Mouse (Mus musculus) right cerebral cortex, postnatal 14 days (tissue): ENCODE results near the gene Uchl1.
A peak's percentile ranks its signal among the peaks of the same experiment; 100 is the strongest.

Experiments used
- DNase-seq: peaks from one replicate; pipeline ENCODE4 v3.0.0; 2022

The Uchl1 gene

GRCm38 (mm10) chr5:66710445-66711019 lies 34.6 kb downstream of the Uchl1 start:
- no peak for DNase-seq

- no peak for DNase-seq
These were observed 36.9 kb downstream of the Uchl1 start for GRCm38 (mm10) chr5:66712801-66713200.

GRCm38 (mm10) chr5:66715498-66715931 lies 39.6 kb downstream of the Uchl1 start:
- DNase-seq, result no peak

GRCm38 (mm10) chr5:66717931-66718330 lies 42.0 kb downstream of the Uchl1 start:
- DNase-seq, result no peak

- no peak for DNase-seq
These were observed 42.5 kb downstream of the Uchl1 start for GRCm38 (mm10) chr5:66718413-66718812.

- DNase-seq, result no peak
These were observed 43.0 kb downstream of the Uchl1 start for GRCm38 (mm10) chr5:66718880-66719279.

- no peak for DNase-seq
These were observed 45.0 kb downstream of the Uchl1 start for GRCm38 (mm10) chr5:66720921-66721320.

- no peak for DNase-seq
These were observed 46.7 kb downstream of the Uchl1 start for GRCm38 (mm10) chr5:66722586-66722985.

GRCm38 (mm10) chr5:66723037-66723436 lies 47.1 kb downstream of the Uchl1 start:
- DNase-seq, result no peak

- DNase-seq, result no peak
These were observed 47.7 kb downstream of the Uchl1 start for GRCm38 (mm10) chr5:66723626-66724025.

GRCm38 (mm10) chr5:66729306-66729705 lies 53.4 kb downstream of the Uchl1 start:
- DNase-seq, result no peak

- DNase-seq, result peak; percentile 18
These were observed 54.9 kb downstream of the Uchl1 start for GRCm38 (mm10) chr5:66730621-66731301.

- no peak for DNase-seq
These were observed 55.4 kb downstream of the Uchl1 start for GRCm38 (mm10) chr5:66731302-66731697.

- no peak for DNase-seq
These were observed 57.7 kb downstream of the Uchl1 start for GRCm38 (mm10) chr5:66733556-66733955.
